Mouse (Mus musculus) ES-E14 (cell line): ENCODE measurements around the gene Nelfb.

ENCODE experiments used
- HCFC1 ChIP-seq: IDR thresholded peaks from 2 replicates; pipeline ENCODE4 v1.6.1; 2012; ENCODE audit warnings: low read length, inconsistent platforms, borderline replicate concordance; ENCODE audit not compliant: insufficient read depth
- MAFK ChIP-seq: IDR thresholded peaks from 2 replicates; pipeline ENCODE4 v1.6.1; 2014; ENCODE audit warnings: mild to moderate bottlenecking, low read depth, low read length, inconsistent platforms; ENCODE audit not compliant: insufficient read depth
- ZC3H11A ChIP-seq: IDR thresholded peaks from 2 replicates; pipeline ENCODE4 v1.6.1; 2012; ENCODE audit warnings: low read depth, mild to moderate bottlenecking, inconsistent platforms, low read length, borderline replicate concordance
- ZNF384 ChIP-seq: IDR thresholded peaks from 2 replicates; pipeline ENCODE4 v1.6.1; 2012; ENCODE audit warnings: low read depth, low read length, inconsistent platforms

GRCm38 (mm10) chr2:25187841-25188240 lies 23.4 kb downstream of the Nelfb start:
- TF ChIP-seq HCFC1 (no peak), ZNF384 (no peak), ZC3H11A (no peak), MAFK (no peak)
